Mouse (Mus musculus) E14TG2a.4 (cell line): ENCODE measurements around the gene Lhx1.
A peak's percentile ranks its signal among the peaks of the same experiment; 100 is the strongest.

Experiments used
- H3K27me3 ChIP-seq: 2 replicates; pipeline ENCODE4 v1.6.1; 2014; ENCODE audit warnings: low read length, control low read depth; ENCODE audit not compliant: insufficient read depth
- H3K36me3 ChIP-seq: 2 replicates; pipeline ENCODE4 v1.6.1; 2014; ENCODE audit warnings: low read length, control low read depth; ENCODE audit not compliant: insufficient read depth
- H3K4me1 ChIP-seq: replicated peaks from 2 replicates; pipeline ENCODE4 v1.6.1; 2014; ENCODE audit warnings: low read depth, low read length, control low read depth
- H3K4me3 ChIP-seq: replicated peaks from 2 replicates; pipeline ENCODE4 v1.5.1; 2014; ENCODE audit warnings: mild to moderate bottlenecking, low read length
- H3K9me3 ChIP-seq: 2 replicates; pipeline ENCODE4 v1.6.1; 2014; ENCODE audit warnings: low read length, control low read depth
- CTCF ChIP-seq: conservative IDR thresholded peaks from 2 replicates; pipeline ENCODE4 v1.5.1; 2014; ENCODE audit warnings: low read length
- NANOG ChIP-seq: IDR thresholded peaks from 2 replicates; pipeline ENCODE4 v1.6.1; 2014; ENCODE audit warnings: borderline replicate concordance, low read length, mixed read lengths
- POU5F1 ChIP-seq: IDR thresholded peaks from 2 replicates; pipeline ENCODE4 v1.6.1; 2014; ENCODE audit warnings: low read length, borderline replicate concordance

Lhx1 gene

GRCm38 (mm10) chr11:84522577-84523320 lies 2.6 kb downstream of the Lhx1 start:
- H3K4me3 ChIP-seq: peak overlapping the region; percentile 32
- H3K27me3 ChIP-seq: peaks cover 97% of the 10 kb centered on the region
- no peak for TF ChIP-seq POU5F1
- no peak for TF ChIP-seq CTCF
- H3K4me1 ChIP-seq: peaks cover 73% of the 10 kb centered on the region
- no peaks in the 10 kb centered on the region for H3K36me3 ChIP-seq
- peaks cover 11% of the 10 kb centered on the region for H3K9me3 ChIP-seq

DNA sequence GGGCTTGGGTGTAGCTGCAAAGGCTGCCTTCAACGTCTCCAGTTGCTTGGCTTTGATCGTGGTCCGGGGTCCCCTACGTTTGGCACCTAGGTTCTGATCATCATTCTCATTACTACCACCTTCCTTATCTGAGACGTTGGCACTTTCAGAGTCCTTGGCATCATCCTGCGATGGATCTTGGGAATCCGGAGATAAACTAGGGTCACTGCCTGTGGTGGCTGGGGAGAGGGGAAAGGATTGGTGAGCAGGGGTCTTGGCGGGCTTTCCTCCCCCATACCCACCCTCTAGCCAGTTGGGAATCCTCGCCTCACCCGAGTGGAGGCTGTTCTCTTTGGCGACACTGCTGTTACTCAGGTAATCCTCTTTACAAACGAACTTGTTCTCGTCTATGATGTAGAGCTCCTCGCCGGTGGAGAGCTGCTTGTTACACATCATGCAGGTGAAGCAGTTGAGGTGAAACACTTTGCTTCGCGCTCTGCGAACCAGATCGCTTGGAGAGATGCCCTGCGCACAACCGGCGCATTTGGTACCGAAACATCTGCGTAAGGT lies 3.5 kb downstream of the Lhx1 start:
- H3K36me3 ChIP-seq: no peaks in the 10 kb centered on the region

GRCm38 (mm10) chr11:84521071-84521390 lies 4.3 kb downstream of the Lhx1 start:
- Histone ChIP-seq H3K9me3 (peaks cover 11% of the 10 kb centered on the region), H3K36me3 (no peaks in the 10 kb centered on the region), H3K4me3 (no peak overlapping the region), H3K27me3 (peaks cover 96% of the 10 kb centered on the region), H3K4me1 (peaks cover 56% of the 10 kb centered on the region)
- TF ChIP-seq NANOG (no peak), CTCF (no peak), POU5F1 (no peak)

More for the DNA sequence above, 3.5 kb downstream of the Lhx1 start:
- Histone ChIP-seq H3K4me1 (peaks cover 64% of the 10 kb centered on the region), H3K9me3 (peaks cover 11% of the 10 kb centered on the region), H3K27me3 (peaks cover 96% of the 10 kb centered on the region), H3K4me3 (no peak overlapping the region)
- TF ChIP-seq CTCF (no peak), POU5F1 (no peak), NANOG (no peak)

GRCm38 (mm10) chr11:84520269-84521070 lies 4.9 kb downstream of the Lhx1 start:
- no peak for TF ChIP-seq CTCF
- TF ChIP-seq POU5F1: no peak
- TF ChIP-seq NANOG: no peak

DNA sequence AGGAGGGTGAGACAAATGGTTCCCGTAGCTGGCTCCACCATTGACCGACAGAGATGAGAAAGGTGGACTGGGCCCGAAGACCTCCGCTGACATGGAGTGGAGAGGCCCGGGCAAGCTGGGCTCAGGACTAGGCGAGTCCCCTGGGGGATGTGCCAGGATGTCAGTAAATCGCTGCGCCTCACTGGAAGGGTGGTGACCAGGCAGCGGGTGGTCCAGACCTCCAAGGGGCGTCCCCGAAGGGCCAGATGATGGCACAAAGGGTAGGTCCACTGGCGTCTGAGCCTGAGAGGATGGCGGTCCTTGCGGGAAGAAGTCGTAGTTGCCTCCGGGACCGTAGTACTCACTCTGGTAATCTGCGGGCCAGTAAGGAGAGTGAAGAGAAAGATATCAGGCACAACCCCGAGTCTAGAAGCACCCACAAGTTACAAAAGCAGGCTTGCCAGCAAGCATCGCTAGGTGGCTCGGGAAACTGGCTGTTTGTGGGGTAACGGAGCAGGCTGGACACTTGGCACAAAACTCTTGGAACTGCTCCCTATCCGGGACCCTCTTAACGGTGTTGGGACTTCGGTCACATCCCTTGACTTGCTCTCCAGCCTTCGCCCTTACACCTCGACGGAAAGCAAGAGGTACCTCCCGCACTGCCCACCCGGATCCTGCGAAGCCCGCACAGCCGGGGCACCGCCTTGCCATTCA lies 5.6 kb downstream of the Lhx1 start:
- Histone ChIP-seq H3K27me3 (peaks cover 96% of the 10 kb centered on the region), H3K36me3 (no peaks in the 10 kb centered on the region), H3K4me1 (peaks cover 46% of the 10 kb centered on the region), H3K4me3 (peak overlapping the region; percentile 49), H3K9me3 (peaks cover 11% of the 10 kb centered on the region)
- TF ChIP-seq CTCF: no peak
- no peak for TF ChIP-seq POU5F1
- TF ChIP-seq NANOG: no peak

More at GRCm38 (mm10) chr11:84520269-84521070, 4.9 kb downstream of the Lhx1 start:
- Histone ChIP-seq H3K27me3 (peaks cover 96% of the 10 kb centered on the region), H3K36me3 (no peaks in the 10 kb centered on the region), H3K4me1 (peaks cover 52% of the 10 kb centered on the region), H3K4me3 (peak overlapping the region; percentile 49), H3K9me3 (peaks cover 11% of the 10 kb centered on the region)

GRCm38 (mm10) chr11:84519036-84519435 lies 6.3 kb downstream of the Lhx1 start:
- H3K36me3 ChIP-seq: no peaks in the 10 kb centered on the region
- peak overlapping the region; percentile 49; the same call in 1 of the 2 replicates for H3K4me3 ChIP-seq
- peaks cover 43% of the 10 kb centered on the region for H3K4me1 ChIP-seq
- no peak for TF ChIP-seq POU5F1
- TF ChIP-seq CTCF: no peak
- no peak for TF ChIP-seq NANOG
- H3K27me3 ChIP-seq: peaks cover 96% of the 10 kb centered on the region
- peaks cover 11% of the 10 kb centered on the region for H3K9me3 ChIP-seq

GRCm38 (mm10) chr11:84518261-84518660 lies 7.1 kb downstream of the Lhx1 start:
- H3K27me3 ChIP-seq: peaks cover 89% of the 10 kb centered on the region
- H3K4me1 ChIP-seq: peaks cover 39% of the 10 kb centered on the region
- peaks cover 11% of the 10 kb centered on the region for H3K9me3 ChIP-seq
- no peaks in the 10 kb centered on the region for H3K36me3 ChIP-seq
- TF ChIP-seq NANOG (no peak), CTCF (no peak), POU5F1 (no peak)
- no peak overlapping the region for H3K4me3 ChIP-seq

DNA sequence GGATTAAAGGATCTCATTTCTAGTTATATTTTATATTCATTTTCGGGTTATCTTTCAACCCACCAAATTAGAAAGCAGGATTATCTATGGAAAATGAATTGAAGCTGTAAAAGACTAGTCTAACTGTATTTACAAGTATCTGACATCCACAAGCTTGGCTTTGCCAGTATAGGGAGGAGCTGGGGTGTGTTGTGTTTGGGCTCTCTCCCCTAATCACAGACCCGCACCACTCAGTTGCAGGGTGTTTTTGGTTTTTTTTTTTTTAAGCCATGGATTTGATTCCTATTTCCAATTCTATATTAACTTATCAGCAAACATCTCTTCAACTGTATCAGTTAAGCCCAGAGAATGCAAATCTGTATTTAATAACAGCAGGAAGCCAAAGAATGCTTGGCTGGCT lies 7.9 kb downstream of the Lhx1 start:
- TF ChIP-seq NANOG (no peak), POU5F1 (no peak), CTCF (no peak)
- Histone ChIP-seq H3K9me3 (peaks cover 11% of the 10 kb centered on the region), H3K27me3 (peaks cover 81% of the 10 kb centered on the region), H3K4me3 (no peak overlapping the region), H3K36me3 (no peaks in the 10 kb centered on the region), H3K4me1 (peaks cover 37% of the 10 kb centered on the region)
